Comparison of ENCODE assay signal across 21 mouse cellular contexts in genomic region chr3:132887074-132887848, GRCm38 (mm10).
DNase-seq lines count a peak whose midpoint lies in the region; ATAC-seq and TF ChIP-seq lines count a peak whose summit lies in the region.
"Had no signal": no experiment of that assay in that cellular context is flagged by ENCODE, and none has a peak within 500 bp of the region (broad histone marks: within the 10 kb centered on the region; RNA-seq: fewer than 3 reads in every experiment).

No protein-coding gene starts in this region.

- WGBS in hindbrain, embryonic 16.5 days = 95% methylated on average over 16 of the region's 16 CpGs

- H3K9ac ChIP-seq in ES-E14 (ENCODE audit: insufficient read depth, low read depth, low read length, poor library complexity, severe bottlenecking) = no peak overlapping the region
- no peak overlapping the region for H3K9ac ChIP-seq in hindbrain, embryonic 16.5 days (ENCODE audit: low read depth, low read length)
- H3K9ac ChIP-seq: forebrain, postnatal 0 days; heart, embryonic 12.5 days; limb, embryonic 13.5 days; midbrain, embryonic 12.5 days had no signal

- H3K4me1 ChIP-seq in ES-E14 (ENCODE audit: control insufficient read depth in 2 of 2, insufficient read depth in 2 of 2, low read length in 2 of 2, poor library complexity in 1 of 2) = no peaks in the 10 kb centered on the region
- no peaks in the 10 kb centered on the region for H3K4me1 ChIP-seq in hindbrain, embryonic 16.5 days (ENCODE audit: control insufficient read depth, insufficient read depth, low read depth, low read length)
- H3K4me1 ChIP-seq: midbrain, embryonic 12.5 days had no signal

- POLR2A ChIA-PET in Patski (lab: Charles Lee) = no interaction called here

- no peaks in the 10 kb centered on the region for H3K9me3 ChIP-seq in ES-E14 (ENCODE audit: control insufficient read depth, insufficient read depth, low read depth, low read length)
- H3K9me3 ChIP-seq in hindbrain, embryonic 16.5 days (ENCODE audit: control insufficient read depth, low read length) = no peaks in the 10 kb centered on the region
- H3K9me3 ChIP-seq: heart, embryonic 12.5 days; hindbrain, embryonic 10.5 days; limb, embryonic 13.5 days; midbrain, embryonic 12.5 days had no signal

- in situ Hi-C loops in ES-E14 (cut with MboI; ENCODE audit: low sequenced_read_pairs in 2 of 2, unreplicated experiment in 2 of 2) = no loop called here
- in situ Hi-C loops in Patski (cut with MboI; ENCODE audit: low pct_unique_long_range_greater_than_20kb) = no loop called here

- no peak for TF ChIP-seq CTCF in Patski (IDR thresholded peaks at IDR 0.05)

- no peak overlapping the region for H3K27ac ChIP-seq in ES-E14 (ENCODE audit: insufficient read depth, low read depth, low read length, poor library complexity, severe bottlenecking)
- H3K27ac ChIP-seq in hindbrain, embryonic 16.5 days (ENCODE audit: low read depth, low read length) = no peak overlapping the region
- H3K27ac ChIP-seq: hindbrain, embryonic 10.5 days; limb, embryonic 13.5 days; midbrain, embryonic 12.5 days had no signal

- H3K4me2 ChIP-seq in hindbrain, embryonic 16.5 days (ENCODE audit: low read length) = no peak overlapping the region
- H3K4me2 ChIP-seq: heart, embryonic 12.5 days; limb, embryonic 13.5 days; midbrain, embryonic 12.5 days had no signal

- no peaks in the 10 kb centered on the region for H3K27me3 ChIP-seq in Patski
- H3K27me3 ChIP-seq in hindbrain, embryonic 16.5 days (replicated peaks; ENCODE audit: control insufficient read depth, insufficient read depth, low read length) = no peaks in the 10 kb centered on the region
- H3K27me3 ChIP-seq: heart, embryonic 12.5 days; limb, embryonic 13.5 days; midbrain, embryonic 12.5 days had no signal

- CTCF ChIA-PET in Patski (lab: Charles Lee) = interaction anchor here (1.2 to 2.7 kb wide), 2 partner anchors 15 to 140 kb away, joined by 3 to 9 read pairs; no protein-coding TSS in a partner anchor

- DNase-seq in ES-E14 (ENCODE audit: low read depth, low spot score) (no peak), Patski (ENCODE audit: low read depth, low spot score) (no peak)
- no peak for DNase-seq in cerebellum, adult 11 months
- DNase-seq in left cerebral cortex, postnatal 10 days (ENCODE audit: extremely low spot score in 1 of 2, low spot score in 2 of 2) = no peak
- DNase-seq: adrenal gland, postnatal 10 days; cerebellum, adult 9-10 months; forebrain, postnatal 0 days; gastrocnemius, postnatal 10 days; kidney, adult 9 months; lung, postnatal 10 days; thymus, postnatal 4 days had no signal

- no peak overlapping the region for H3K4me3 ChIP-seq in ES-E14 (ENCODE audit: insufficient read depth in 1 of 2, low read depth in 1 of 2, low read length in 2 of 2, poor library complexity in 1 of 2, severe bottlenecking in 1 of 2)
- no peak overlapping the region for H3K4me3 ChIP-seq in hindbrain, embryonic 16.5 days (ENCODE audit: low read length)
- H3K4me3 ChIP-seq: heart, embryonic 12.5 days; hindbrain, embryonic 10.5 days; limb, embryonic 13.5 days; midbrain, embryonic 12.5 days; myocyte had no signal

- intact Hi-C loops in left cerebral cortex, postnatal 10 days (cut with DNase I) = no loop called here

- H3K36me3 ChIP-seq in ES-E14 (ENCODE audit: control insufficient read depth, insufficient read depth, low read length, poor library complexity, severe bottlenecking) = no peaks in the 10 kb centered on the region
- H3K36me3 ChIP-seq in hindbrain, embryonic 16.5 days (ENCODE audit: control insufficient read depth, insufficient read depth, low read length) = no peaks in the 10 kb centered on the region
- H3K36me3 ChIP-seq: heart, embryonic 12.5 days; hindbrain, embryonic 10.5 days; limb, embryonic 13.5 days; midbrain, embryonic 12.5 days had no signal

- peak; percentile 33 for ATAC-seq in Patski
- 0 out of 2 replicates have a peak, but pooled peaks have one; percentile 33 for ATAC-seq in granulocyte monocyte progenitor cell, adult 5-6 weeks (replicated peaks; ENCODE audit: poor library complexity, severe bottlenecking)
- peak; percentile 87 for ATAC-seq in megakaryocyte progenitor cell, adult 5-6 weeks (replicated peaks; ENCODE audit: poor library complexity)
- ATAC-seq in hindbrain, embryonic 16.5 days = no peak
- ATAC-seq: CD4-positive, CD25-positive, alpha-beta regulatory T cell, adult 4 months; forebrain, postnatal 0 days; inflammation-experienced regulatory T-cells, adult 6 months had no signal

TF ChIP-seq in ES-E14, 5 proteins besides CTCF, POLR2A, EP300 and RAD21:
- TF ChIP-seq MAFK (IDR thresholded peaks at IDR 0.05; ENCODE audit: insufficient read depth, low read depth, low read length) (0 out of 2 replicates have a peak, but pooled peaks have one; percentile 39), CHD2 (IDR thresholded peaks at IDR 0.05; ENCODE audit: low read depth, low read length) (no peak)
